In the genomic region with DNA sequence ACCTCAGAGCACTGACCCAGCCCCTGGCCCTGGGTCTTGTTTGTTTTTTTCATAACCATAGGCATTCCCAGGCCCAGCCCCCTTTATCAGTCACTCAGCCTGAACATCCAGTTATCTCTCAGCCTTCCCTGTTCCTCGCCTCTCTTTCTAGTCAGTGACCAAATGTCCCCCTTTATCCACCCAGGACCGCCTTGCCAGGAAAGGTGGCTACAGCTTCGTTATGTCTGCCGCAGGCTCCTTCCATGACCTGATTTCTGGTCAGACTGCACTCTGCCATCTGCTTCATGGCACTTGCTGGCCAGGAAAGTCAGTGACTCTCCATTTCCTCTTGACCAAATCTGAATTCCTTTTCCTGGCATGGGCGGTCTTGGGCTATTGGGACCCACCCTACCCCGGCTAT, we compare ENCODE assay signal across 21 mouse cellular contexts. TPM values are rescaled to one million over a fixed set of nuclear protein-coding genes. Genes with fewer than 3 reads are reported as not detected.
A peak's percentile ranks its signal among the peaks of the same experiment; 100 is the strongest.
DNase-seq lines count a peak whose midpoint lies in the region; ATAC-seq lines count a peak whose summit lies in the region.
"Had no signal": no experiment of that assay in that cellular context is flagged by ENCODE, and none has a peak within 500 bp of the region (broad histone marks: within the 10 kb centered on the region; RNA-seq: fewer than 3 reads in every experiment).

No protein-coding gene starts in this region.

- H3K36me3 ChIP-seq in forebrain, embryonic 12.5 days (replicated peaks), result no peaks in the 10 kb centered on the region
- no peaks in the 10 kb centered on the region for H3K36me3 ChIP-seq in neural tube, embryonic 15.5 days
- H3K36me3 ChIP-seq: embryonic facial prominence, embryonic 10.5 days; heart, embryonic 10.5 days; hindbrain, embryonic 12.5 days had no signal

- 89% methylated on average over 6 of the region's 6 CpGs for WGBS in forebrain, embryonic 12.5 days
- 92% methylated on average over 6 of the region's 6 CpGs for WGBS in neural tube, embryonic 15.5 days

- H3K4me3 ChIP-seq in forebrain, embryonic 12.5 days (replicated peaks), result no peak overlapping the region
- H3K4me3 ChIP-seq in neural tube, embryonic 15.5 days (replicated peaks), result no peak overlapping the region
- H3K4me3 ChIP-seq: embryonic facial prominence, embryonic 10.5 days; heart, embryonic 10.5 days; hindbrain, embryonic 12.5 days had no signal

- H3K9me3 ChIP-seq in forebrain, embryonic 12.5 days, result no peaks in the 10 kb centered on the region
- no peaks in the 10 kb centered on the region for H3K9me3 ChIP-seq in neural tube, embryonic 15.5 days (replicated peaks)
- H3K9me3 ChIP-seq: embryonic facial prominence, embryonic 10.5 days; heart, embryonic 10.5 days; hindbrain, embryonic 12.5 days had no signal

- H3K4me2 ChIP-seq in forebrain, embryonic 12.5 days, result no peak overlapping the region
- no peak overlapping the region for H3K4me2 ChIP-seq in neural tube, embryonic 15.5 days
- H3K4me2 ChIP-seq: hindbrain, embryonic 12.5 days had no signal

- peaks cover 47% of the 10 kb centered on the region for H3K27me3 ChIP-seq in forebrain, embryonic 12.5 days
- H3K27me3 ChIP-seq in neural tube, embryonic 15.5 days (replicated peaks), result 0 out of 2 replicates have a peak, but pooled peaks cover 3% of the 10 kb centered on the region

- peak; percentile 46 for DNase-seq in cerebellum, adult 11 months
- DNase-seq in cerebellum, adult 18-20 months, result peak; percentile 58 to 70
- DNase-seq in cerebellum, adult 9-11 months, result peak; percentile 80
- DNase-seq in cerebellum, postnatal 36 days, result peak; percentile 47 to 48
- no peak for DNase-seq in thymus, postnatal 10 days (ENCODE audit: low spot score in 2 of 2)
- no peak for DNase-seq in frontal cortex, postnatal 14 days (ENCODE audit: low spot score in 2 of 2)
- DNase-seq: adrenal gland, adult 8-10 months; adrenal gland, postnatal 36 days; gastrocnemius, postnatal 36 days; heart, adult 11 months; heart, postnatal 10 days; heart, postnatal 4 days had no signal

- H3K4me1 ChIP-seq in forebrain, embryonic 12.5 days, result peaks cover 20% of the 10 kb centered on the region
- peaks cover 13% of the 10 kb centered on the region for H3K4me1 ChIP-seq in neural tube, embryonic 15.5 days

- no peak overlapping the region for H3K9ac ChIP-seq in forebrain, embryonic 12.5 days
- H3K9ac ChIP-seq in neural tube, embryonic 15.5 days (replicated peaks), result no peak overlapping the region
- H3K9ac ChIP-seq: hindbrain, embryonic 12.5 days had no signal

- no peak overlapping the region for H3K27ac ChIP-seq in forebrain, embryonic 12.5 days
- H3K27ac ChIP-seq in neural tube, embryonic 15.5 days (replicated peaks), result no peak overlapping the region
- H3K27ac ChIP-seq: embryonic facial prominence, embryonic 10.5 days; heart, embryonic 10.5 days; hindbrain, embryonic 12.5 days had no signal

- no peak for ATAC-seq in forebrain, embryonic 12.5 days (ENCODE audit: low FRiP score)
- ATAC-seq in neural tube, embryonic 15.5 days (ENCODE audit: low FRiP score), result no peak
- ATAC-seq: forebrain, embryonic 14.5 days; hindbrain, embryonic 16.5 days; inflammation-experienced regulatory T-cells, adult 6 months; intestine, postnatal 0 days had no signal

RNA-seq across cellular contexts. Expression of gene Nectin4, which starts 8.4 kb away (rescaled TPM):
- 1.0 and 1.1 TPM in 2 replicates for polyA plus RNA-seq in forebrain, embryonic 12.5 days (2016; fragmentation: Nextera tagmentation; extraction: Ambion mirVana)
- polyA plus RNA-seq in neural tube, embryonic 15.5 days (2015; fragmentation: Nextera tagmentation; extraction: Ambion mirVana), result 3.7 and 5.6 TPM in 2 replicates

RNA-seq across cellular contexts. Expression of gene Arhgap30, which starts 10.5 kb away (rescaled TPM):
- 0.69 and 0.75 TPM in 2 replicates for polyA plus RNA-seq in forebrain, embryonic 12.5 days (2016; fragmentation: Nextera tagmentation; extraction: Ambion mirVana)
- polyA plus RNA-seq in neural tube, embryonic 15.5 days (2015; fragmentation: Nextera tagmentation; extraction: Ambion mirVana), result 0.88 and 6.0 TPM in 2 replicates

RNA-seq across cellular contexts. Expression of gene Klhdc9, which starts 17.7 kb away (rescaled TPM):
- polyA plus RNA-seq in forebrain, embryonic 12.5 days (2016; fragmentation: Nextera tagmentation; extraction: Ambion mirVana), result 2.5 and 2.6 TPM in 2 replicates
- polyA plus RNA-seq in neural tube, embryonic 15.5 days (2015; fragmentation: Nextera tagmentation; extraction: Ambion mirVana), result 4.0 and 4.1 TPM in 2 replicates

RNA-seq across cellular contexts. Expression of gene Usf1, which starts 32.8 kb away (rescaled TPM):
- 175 and 190 TPM in 2 replicates for polyA plus RNA-seq in forebrain, embryonic 12.5 days (2016; fragmentation: Nextera tagmentation; extraction: Ambion mirVana)
- polyA plus RNA-seq in neural tube, embryonic 15.5 days (2015; fragmentation: Nextera tagmentation; extraction: Ambion mirVana), result 131 and 149 TPM in 2 replicates

RNA-seq across cellular contexts. Expression of gene Pfdn2, which starts 32.8 kb away (rescaled TPM):
- 167 and 178 TPM in 2 replicates for polyA plus RNA-seq in forebrain, embryonic 12.5 days (2016; fragmentation: Nextera tagmentation; extraction: Ambion mirVana)
- 146 and 162 TPM in 2 replicates for polyA plus RNA-seq in neural tube, embryonic 15.5 days (2015; fragmentation: Nextera tagmentation; extraction: Ambion mirVana)

Comparison
In these comparisons a context has a peak if more than half of its experiments do, and no peak if none do; other contexts are left out.
1. DNase-seq: peak in cerebellum, adult 11 months (single experiment), cerebellum, adult 18-20 months (2 of 2), cerebellum, adult 9-11 months (single experiment) and cerebellum, postnatal 36 days (2 of 2); none in thymus, postnatal 10 days (0 of 2) and frontal cortex, postnatal 14 days (0 of 2).